Mouse (Mus musculus): ENCODE results near the gene Lrp2. TPM values are rescaled to one million over a fixed set of nuclear protein-coding genes. Genes with fewer than 3 reads are reported as not detected.

Gene Lrp2
- polyA plus RNA-seq (2011; ENCODE audit: insufficient read length, low read depth, missing spikeins) = 1.3 and 1.5 TPM in 2 replicates

DNA sequence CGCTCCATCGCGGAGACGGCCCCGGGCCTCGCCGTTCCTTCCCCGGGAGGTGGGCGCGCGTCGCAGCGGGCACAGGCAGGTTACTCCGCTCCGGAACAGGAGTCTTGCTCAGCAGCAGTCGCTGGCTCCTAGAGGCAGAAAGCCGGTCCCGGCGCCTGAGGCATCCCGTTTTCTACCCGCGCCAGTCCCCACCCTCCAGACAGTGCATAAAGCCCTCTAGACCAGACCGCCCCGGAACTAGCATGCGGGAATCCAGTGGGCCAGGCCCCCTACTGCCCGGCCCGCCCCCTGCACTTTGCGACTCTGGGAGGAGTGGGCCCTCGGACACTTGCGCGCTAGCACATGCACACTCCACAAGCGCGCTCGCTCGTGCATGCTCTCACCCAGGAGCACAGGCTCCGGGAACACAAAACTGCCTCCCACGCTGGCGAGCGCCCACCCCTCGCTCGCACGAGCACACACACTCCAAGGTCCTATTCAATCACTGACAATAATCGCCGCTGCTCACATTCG lies at the start of gene Lrp2:
Gene Lrp2 (minus strand): TSS at position 180 of the 513 bp plus-strand sequence.
- no peak for TF ChIP-seq CTCF (IDR thresholded peaks at IDR 0.05; ENCODE audit: borderline replicate concordance, insufficient read depth, low read length)
- TF ChIP-seq POLR2A (IDR thresholded peaks at IDR 0.05; ENCODE audit: low read depth, low read length) = no peak
- H3K4me1 ChIP-seq (ENCODE audit: control insufficient read depth, insufficient read depth, low read length) = no peaks in the 10 kb centered on the region
- H3K4me3 ChIP-seq (ENCODE audit: insufficient read depth, low read length) = peak within 1 kb of the TSS; percentile 60
- no peak within 1 kb of the TSS for H3K27ac ChIP-seq (ENCODE audit: insufficient read depth, low read length)

DNA sequence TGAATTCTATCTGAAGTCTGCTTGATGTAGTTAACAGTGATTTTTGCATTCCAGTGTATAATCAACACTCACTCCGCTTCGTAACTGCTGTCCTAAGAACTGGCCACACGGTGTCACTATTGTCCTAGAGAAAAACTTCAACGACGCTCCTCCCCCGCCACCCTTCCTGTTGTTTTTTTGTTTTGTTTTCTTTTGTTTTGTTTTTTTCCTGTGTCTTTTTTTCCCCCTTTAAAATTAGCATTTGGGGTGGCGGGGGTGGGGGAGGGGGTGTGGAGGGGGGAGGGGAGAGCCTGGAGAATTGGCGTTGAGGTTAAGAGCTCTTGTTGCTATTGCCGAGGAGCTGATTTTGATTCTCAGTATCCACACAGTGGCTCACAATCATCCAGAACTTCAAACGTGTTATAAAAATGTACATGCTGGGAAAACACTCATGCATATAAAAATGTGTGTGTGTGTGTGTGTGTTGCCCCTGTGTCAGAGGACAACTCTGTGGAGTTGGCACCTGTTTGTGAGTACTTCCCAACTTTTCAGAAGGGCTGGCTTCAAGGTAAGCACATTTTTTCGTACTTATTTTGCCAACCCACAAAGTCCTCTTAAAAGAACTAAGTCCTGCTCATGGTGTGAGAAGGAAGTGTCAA lies 49.3 kb upstream of the Lrp2 start:
- H3K4me3 ChIP-seq (ENCODE audit: insufficient read depth, low read length) = peak overlapping the region; percentile 10; the same call in 1 of the 2 replicates
- H3K27ac ChIP-seq (ENCODE audit: insufficient read depth, low read length) = no peak overlapping the region
- H3K4me1 ChIP-seq (ENCODE audit: control insufficient read depth, insufficient read depth, low read length) = no peaks in the 10 kb centered on the region
- TF ChIP-seq CTCF (IDR thresholded peaks at IDR 0.05; ENCODE audit: borderline replicate concordance, insufficient read depth, low read length) (peak; percentile 25; the same call in 1 of the 2 replicates), POLR2A (IDR thresholded peaks at IDR 0.05; ENCODE audit: low read depth, low read length) (no peak)

DNA sequence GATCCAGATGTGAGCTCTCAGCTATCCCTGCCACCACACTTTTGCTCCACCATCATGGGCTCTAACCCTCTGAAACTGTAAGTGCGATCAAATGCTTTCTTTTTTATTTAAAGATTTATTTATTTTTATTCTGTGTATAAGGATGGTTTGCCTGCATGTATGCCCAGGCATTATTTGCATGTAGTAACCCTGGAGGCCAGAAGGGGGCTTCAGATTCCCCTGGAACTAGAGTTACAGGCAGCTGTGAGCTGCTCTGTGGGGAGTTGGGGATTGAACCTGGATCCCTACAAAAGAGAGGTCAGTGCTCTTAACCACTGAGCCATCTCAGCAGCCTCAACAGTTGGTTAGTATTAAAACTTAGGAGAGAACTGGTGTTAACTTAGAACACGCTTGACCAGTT lies 45.6 kb upstream of the Lrp2 start:
- TF ChIP-seq POLR2A (IDR thresholded peaks at IDR 0.05; ENCODE audit: low read depth, low read length) = no peak
- Histone ChIP-seq H3K4me1 (ENCODE audit: control insufficient read depth, insufficient read depth, low read length) (no peaks in the 10 kb centered on the region), H3K27ac (ENCODE audit: insufficient read depth, low read length) (no peak overlapping the region), H3K4me3 (ENCODE audit: insufficient read depth, low read length) (no peak overlapping the region)

DNA sequence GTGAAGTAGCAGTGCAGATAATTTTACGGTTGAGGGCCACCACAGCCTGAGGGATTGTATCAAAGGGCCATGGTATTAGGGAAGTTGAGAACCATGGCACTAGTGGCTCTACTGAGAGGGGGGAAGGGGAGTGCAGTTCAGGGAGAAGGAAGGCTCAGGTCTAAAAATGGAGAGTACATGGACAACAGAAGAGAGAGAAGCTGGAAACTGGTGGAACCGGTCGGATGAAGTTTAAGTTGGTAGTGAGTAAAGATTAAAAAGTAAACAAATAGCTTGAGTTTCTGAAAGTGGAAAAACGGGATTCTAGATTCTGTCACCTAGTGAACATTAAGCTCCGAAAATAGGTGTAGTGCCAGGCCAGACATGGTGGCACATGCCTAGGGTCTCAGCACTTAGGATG lies 44.9 kb upstream of the Lrp2 start:
- TF ChIP-seq CTCF (IDR thresholded peaks at IDR 0.05; ENCODE audit: borderline replicate concordance, insufficient read depth, low read length) = no peak
- TF ChIP-seq POLR2A (IDR thresholded peaks at IDR 0.05; ENCODE audit: low read depth, low read length) = no peak
- no peaks in the 10 kb centered on the region for H3K4me1 ChIP-seq (ENCODE audit: control insufficient read depth, insufficient read depth, low read length)
- H3K4me3 ChIP-seq (ENCODE audit: insufficient read depth, low read length) = no peak overlapping the region
- H3K27ac ChIP-seq (ENCODE audit: insufficient read depth, low read length) = no peak overlapping the region

DNA sequence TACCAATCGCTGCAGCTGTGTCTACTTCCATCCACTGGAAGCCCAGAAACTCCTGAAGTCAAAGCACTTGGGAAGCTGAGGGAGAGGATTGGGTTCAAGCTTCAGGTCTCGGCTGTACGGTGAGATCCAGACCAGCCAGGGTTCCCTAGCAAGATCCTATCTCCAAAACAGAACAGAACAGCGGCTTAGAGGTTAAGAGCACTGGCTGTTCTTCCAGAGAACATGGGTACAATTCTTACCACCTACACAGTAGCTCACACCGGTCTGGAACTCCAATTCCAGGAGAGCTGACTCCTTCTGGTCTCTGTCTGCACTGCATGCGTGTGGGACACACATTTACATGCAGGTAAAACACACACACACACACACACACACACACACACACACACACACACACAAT lies 44.0 kb upstream of the Lrp2 start:
- Histone ChIP-seq H3K27ac (ENCODE audit: insufficient read depth, low read length) (no peak overlapping the region), H3K4me1 (ENCODE audit: control insufficient read depth, insufficient read depth, low read length) (no peaks in the 10 kb centered on the region), H3K4me3 (ENCODE audit: insufficient read depth, low read length) (no peak overlapping the region)
- TF ChIP-seq CTCF (IDR thresholded peaks at IDR 0.05; ENCODE audit: borderline replicate concordance, insufficient read depth, low read length) (no peak), POLR2A (IDR thresholded peaks at IDR 0.05; ENCODE audit: low read depth, low read length) (no peak)

DNA sequence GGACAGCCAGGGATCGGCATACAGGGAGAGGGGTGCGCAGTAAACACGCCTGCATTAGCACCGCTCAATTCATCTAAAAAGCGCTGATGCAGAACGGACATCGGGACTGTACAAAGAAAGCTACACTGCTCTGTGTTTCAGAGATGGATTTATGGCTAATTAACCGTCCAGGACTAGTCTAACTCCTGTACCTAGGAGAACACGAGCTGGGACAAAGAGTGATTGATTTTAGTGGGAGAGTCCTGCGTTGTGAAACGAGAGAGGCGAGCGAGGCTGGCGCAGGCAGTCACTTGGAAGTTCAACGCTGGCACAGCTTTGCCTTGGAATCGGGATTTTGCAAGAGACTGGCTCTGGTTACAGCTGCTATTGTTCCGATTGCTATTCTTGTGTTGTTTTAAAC lies 43.4 kb upstream of the Lrp2 start:
- TF ChIP-seq CTCF (IDR thresholded peaks at IDR 0.05; ENCODE audit: borderline replicate concordance, insufficient read depth, low read length) (no peak), POLR2A (IDR thresholded peaks at IDR 0.05; ENCODE audit: low read depth, low read length) (no peak)
- no peak overlapping the region for H3K4me3 ChIP-seq (ENCODE audit: insufficient read depth, low read length)
- no peaks in the 10 kb centered on the region for H3K4me1 ChIP-seq (ENCODE audit: control insufficient read depth, insufficient read depth, low read length)
- no peak overlapping the region for H3K27ac ChIP-seq (ENCODE audit: insufficient read depth, low read length)

DNA sequence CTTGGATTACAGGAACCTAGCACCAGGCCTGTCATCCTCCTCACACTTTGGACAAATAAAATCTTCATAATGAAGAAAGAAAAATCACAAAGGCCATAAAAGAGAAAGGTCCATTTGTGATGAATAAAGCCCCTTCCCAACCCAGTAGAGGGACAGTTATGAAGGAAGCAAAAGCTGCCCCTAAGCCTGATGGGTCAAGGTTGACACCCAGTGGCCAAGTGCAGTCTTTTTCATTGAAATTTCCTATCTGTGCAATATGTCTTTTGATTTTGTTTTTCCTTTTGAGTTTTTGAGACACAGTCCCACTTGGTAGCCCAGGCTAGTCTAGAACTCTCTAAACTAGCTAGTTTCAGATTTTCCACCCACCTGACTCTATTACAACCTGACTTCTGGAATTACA lies 33.4 kb upstream of the Lrp2 start:
- H3K4me3 ChIP-seq (ENCODE audit: insufficient read depth, low read length) = no peak overlapping the region
- TF ChIP-seq POLR2A (IDR thresholded peaks at IDR 0.05; ENCODE audit: low read depth, low read length) (no peak), CTCF (IDR thresholded peaks at IDR 0.05; ENCODE audit: borderline replicate concordance, insufficient read depth, low read length) (no peak)
- H3K27ac ChIP-seq (ENCODE audit: insufficient read depth, low read length) = no peak overlapping the region
- H3K4me1 ChIP-seq (ENCODE audit: control insufficient read depth, insufficient read depth, low read length) = no peaks in the 10 kb centered on the region

DNA sequence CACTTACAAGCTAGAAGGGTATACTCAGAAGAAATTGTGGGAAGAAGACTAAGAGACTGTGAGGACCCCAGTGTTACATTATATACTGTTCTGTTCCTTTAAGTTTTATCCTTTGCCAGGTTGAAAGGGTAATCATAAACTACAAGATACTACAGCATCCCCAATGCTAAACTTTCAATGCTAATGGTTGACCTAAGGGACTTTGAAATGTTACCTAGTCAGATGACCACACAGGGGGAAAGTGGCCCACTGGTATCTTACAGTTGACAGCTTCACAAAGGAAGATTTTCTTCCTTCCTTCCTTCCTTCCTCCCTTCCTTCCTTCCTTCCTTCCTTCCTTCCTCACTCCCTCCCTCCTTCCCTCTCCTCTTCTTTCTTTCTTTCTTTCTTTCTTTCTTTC lies 32.5 kb upstream of the Lrp2 start:
- H3K4me3 ChIP-seq (ENCODE audit: insufficient read depth, low read length) = no peak overlapping the region
- no peaks in the 10 kb centered on the region for H3K4me1 ChIP-seq (ENCODE audit: control insufficient read depth, insufficient read depth, low read length)
- H3K27ac ChIP-seq (ENCODE audit: insufficient read depth, low read length) = no peak overlapping the region
- TF ChIP-seq POLR2A (IDR thresholded peaks at IDR 0.05; ENCODE audit: low read depth, low read length) = no peak
- TF ChIP-seq CTCF (IDR thresholded peaks at IDR 0.05; ENCODE audit: borderline replicate concordance, insufficient read depth, low read length) = no peak

DNA sequence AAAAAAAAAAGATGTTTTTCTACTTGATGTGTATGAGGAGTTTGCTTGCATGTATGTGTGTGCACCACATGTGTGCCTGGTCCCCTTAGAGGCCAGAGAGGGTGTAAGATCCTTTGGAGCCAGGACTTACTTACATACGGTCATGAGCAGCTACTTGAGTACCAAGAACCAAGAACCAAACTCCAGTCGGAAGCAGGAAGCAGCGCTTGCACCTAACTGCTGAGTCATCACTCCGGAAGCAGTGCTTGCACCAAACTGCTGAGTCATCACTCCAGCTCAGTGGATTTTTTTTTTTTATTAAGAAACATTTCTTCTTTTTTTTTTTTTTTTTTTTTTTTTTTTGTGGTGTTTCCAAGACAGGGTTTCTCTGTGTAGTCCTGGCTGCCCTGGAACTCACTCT lies 27.4 kb upstream of the Lrp2 start:
- Histone ChIP-seq H3K4me3 (ENCODE audit: insufficient read depth, low read length) (no peak overlapping the region), H3K27ac (ENCODE audit: insufficient read depth, low read length) (no peak overlapping the region), H3K4me1 (ENCODE audit: control insufficient read depth, insufficient read depth, low read length) (no peaks in the 10 kb centered on the region)
- TF ChIP-seq POLR2A (IDR thresholded peaks at IDR 0.05; ENCODE audit: low read depth, low read length) = no peak
- no peak for TF ChIP-seq CTCF (IDR thresholded peaks at IDR 0.05; ENCODE audit: borderline replicate concordance, insufficient read depth, low read length)

DNA sequence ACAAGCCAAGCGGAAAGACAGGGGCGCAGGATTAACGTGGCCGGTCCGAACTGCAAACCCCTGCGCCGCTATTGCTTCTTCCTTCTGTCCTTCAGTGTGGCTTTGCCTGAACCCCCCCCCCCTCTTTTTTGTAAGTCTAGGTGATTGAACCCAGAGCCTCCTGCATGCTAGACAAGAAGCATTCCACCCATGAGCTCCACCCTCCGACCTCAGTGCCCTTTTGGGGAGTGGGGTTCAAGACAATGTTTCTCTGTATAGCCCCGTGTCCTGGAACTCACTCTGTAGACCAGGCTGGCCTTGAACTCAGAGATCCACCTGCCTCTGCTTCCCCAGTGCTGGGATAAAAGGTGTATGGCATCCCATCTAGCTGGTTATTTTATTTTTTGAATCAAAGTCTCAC lies 26.9 kb upstream of the Lrp2 start:
- no peaks in the 10 kb centered on the region for H3K4me1 ChIP-seq (ENCODE audit: control insufficient read depth, insufficient read depth, low read length)
- TF ChIP-seq CTCF (IDR thresholded peaks at IDR 0.05; ENCODE audit: borderline replicate concordance, insufficient read depth, low read length) (no peak), POLR2A (IDR thresholded peaks at IDR 0.05; ENCODE audit: low read depth, low read length) (no peak)
- H3K27ac ChIP-seq (ENCODE audit: insufficient read depth, low read length) = no peak overlapping the region
- H3K4me3 ChIP-seq (ENCODE audit: insufficient read depth, low read length) = no peak overlapping the region

All from embryonic fibroblast, embryonic 13.5 days (primary cell).